ENCODE assay signal across 8 mouse cellular contexts in the genomic region with DNA sequence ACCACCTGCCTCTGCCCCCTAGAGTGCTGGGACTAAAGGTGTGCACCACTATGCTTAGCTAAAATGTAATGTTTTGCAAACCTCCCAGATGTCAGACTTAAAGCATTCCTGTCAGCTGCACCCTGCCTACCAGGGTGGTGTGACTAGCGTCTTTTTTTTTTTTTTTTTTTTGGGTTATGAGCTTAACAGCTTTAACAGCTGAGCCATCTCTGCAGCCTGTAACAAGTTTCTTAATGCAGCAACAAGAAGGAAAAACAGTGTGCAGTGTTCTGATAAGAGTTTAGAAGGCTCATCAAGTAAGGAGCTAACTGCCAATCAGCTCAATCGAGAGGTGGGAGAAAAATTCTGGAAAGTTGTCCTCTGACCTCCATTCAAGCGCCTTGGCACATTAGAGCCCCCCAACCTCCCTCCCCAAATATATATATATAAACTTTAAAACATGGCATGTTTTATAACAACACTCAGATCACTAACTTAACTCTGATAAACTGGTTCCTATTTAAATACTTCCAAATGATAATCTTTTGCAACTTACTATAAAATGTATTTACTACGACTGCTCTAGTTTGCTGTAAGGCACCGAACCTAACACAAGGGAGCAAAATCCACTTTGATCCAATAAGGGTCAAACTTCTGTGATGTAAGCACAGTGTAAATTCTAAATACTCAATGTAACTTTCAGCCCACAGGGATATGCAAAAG. TPM values are rescaled to one million over a fixed set of nuclear protein-coding genes. Genes with fewer than 3 reads are reported as not detected.
DNase-seq lines count a peak whose midpoint lies in the region; ATAC-seq and TF ChIP-seq lines count a peak whose summit lies in the region.

No protein-coding gene starts in this region.

- peaks cover 27% of the 10 kb centered on the region for H3K36me3 ChIP-seq in lung, embryonic 15.5 days
- H3K36me3 ChIP-seq in limb, embryonic 13.5 days, result peaks cover 27% of the 10 kb centered on the region
- H3K36me3 ChIP-seq in small intestine, adult 2 months (ENCODE audit: control insufficient read depth, insufficient read depth, low read length), result peaks cover 12% of the 10 kb centered on the region

- 40% methylated on average over 5 of the region's 5 CpGs for WGBS in lung, embryonic 15.5 days
- WGBS in limb, embryonic 13.5 days, result 52% methylated on average over 5 of the region's 5 CpGs
- WGBS in small intestine, adult 2 months, result 31% methylated on average over 5 of the region's 5 CpGs

- H3K27ac ChIP-seq in lung, embryonic 15.5 days, result no peak overlapping the region
- H3K27ac ChIP-seq in embryonic fibroblast, embryonic 13.5 days (ENCODE audit: insufficient read depth, low read length), result no peak overlapping the region
- H3K27ac ChIP-seq in limb, embryonic 13.5 days, result no peak overlapping the region
- peak overlapping the region; percentile 7; the same call in 1 of the 2 replicates for H3K27ac ChIP-seq in small intestine, adult 2 months (ENCODE audit: insufficient read depth, low read depth, low read length)

- H3K9me3 ChIP-seq in lung, embryonic 15.5 days, result no peaks in the 10 kb centered on the region
- H3K9me3 ChIP-seq in limb, embryonic 13.5 days, result no peaks in the 10 kb centered on the region

- TF ChIP-seq CTCF in embryonic fibroblast, embryonic 13.5 days (IDR thresholded peaks at IDR 0.05; ENCODE audit: borderline replicate concordance, insufficient read depth, low read length), result no peak
- TF ChIP-seq CTCF in small intestine, adult 2 months (IDR thresholded peaks at IDR 0.05; ENCODE audit: extremely low read depth, insufficient read length, insufficient replicate concordance, low read depth, low read length), result no peak

- H3K9ac ChIP-seq in lung, embryonic 15.5 days, result peak overlapping the region; percentile 99
- H3K9ac ChIP-seq in limb, embryonic 13.5 days, result peak overlapping the region; percentile 98

- ATAC-seq in lung, embryonic 15.5 days (ENCODE audit: borderline replicate concordance, extremely low read depth, low FRiP score, low TSS enrichment), result no peak
- ATAC-seq in limb, embryonic 13.5 days (ENCODE audit: low FRiP score, low read depth), result no peak

- H3K4me3 ChIP-seq in lung, embryonic 15.5 days, result peak overlapping the region; percentile 99
- H3K4me3 ChIP-seq in embryonic fibroblast, embryonic 13.5 days (ENCODE audit: insufficient read depth, low read length), result peak overlapping the region; percentile 95
- peak overlapping the region; percentile 96 for H3K4me3 ChIP-seq in limb, embryonic 13.5 days
- no peak overlapping the region; the same call in 1 of the 2 replicates for H3K4me3 ChIP-seq in small intestine, adult 2 months (ENCODE audit: low read depth, low read length)

- peak overlapping the region; percentile 75 for H3K4me2 ChIP-seq in lung, embryonic 15.5 days
- H3K4me2 ChIP-seq in limb, embryonic 13.5 days (replicated peaks), result peak overlapping the region; percentile 91

- TF ChIP-seq POLR2A in embryonic fibroblast, embryonic 13.5 days (IDR thresholded peaks at IDR 0.05; ENCODE audit: low read depth, low read length), result no peak
- no peak for TF ChIP-seq POLR2A in small intestine, adult 2 months (IDR thresholded peaks at IDR 0.05; ENCODE audit: low read depth, low read length)

- no peak for DNase-seq in lung, postnatal 14 days
- DNase-seq in urinary bladder, adult 2 months (ENCODE audit: low spot score), result no peak
- no peak for DNase-seq in thymus, postnatal 25 days
- DNase-seq in layer of hippocampus, adult 11-12 months (ENCODE audit: low spot score), result no peak

- peaks cover 47% of the 10 kb centered on the region for H3K4me1 ChIP-seq in lung, embryonic 15.5 days
- H3K4me1 ChIP-seq in embryonic fibroblast, embryonic 13.5 days (ENCODE audit: control insufficient read depth, insufficient read depth, low read length), result no peaks in the 10 kb centered on the region
- peaks cover 21% of the 10 kb centered on the region for H3K4me1 ChIP-seq in limb, embryonic 13.5 days
- peaks cover 21% of the 10 kb centered on the region for H3K4me1 ChIP-seq in small intestine, adult 2 months (ENCODE audit: control insufficient read depth, insufficient read depth, insufficient read length, low read length)

- no peaks in the 10 kb centered on the region for H3K27me3 ChIP-seq in lung, embryonic 15.5 days
- no peaks in the 10 kb centered on the region for H3K27me3 ChIP-seq in limb, embryonic 13.5 days
- no peaks in the 10 kb centered on the region for H3K27me3 ChIP-seq in small intestine, adult 2 months (ENCODE audit: control insufficient read depth, insufficient read depth, low read length)

RNA-seq across cellular contexts. Expression of a gene that starts 1.4 kb away (rescaled TPM):
- 65.7 and 68.1 TPM in 2 replicates for polyA plus RNA-seq in lung, embryonic 15.5 days (2015; fragmentation: Nextera tagmentation; extraction: Ambion mirVana)
- polyA plus RNA-seq in embryonic fibroblast, embryonic 13.5 days (2011; ENCODE audit: insufficient read length, low read depth, missing spikeins), result 65.9 and 83.6 TPM in 2 replicates
- polyA plus RNA-seq in limb, embryonic 13.5 days (2015; fragmentation: Nextera tagmentation; extraction: Ambion mirVana), result 53.9 and 68.1 TPM in 2 replicates
- 66.7 and 67.2 TPM in 2 replicates for polyA plus RNA-seq in small intestine, adult 2 months (2012; rRNA removed)
- polyA plus RNA-seq in urinary bladder, adult 2 months (2012; rRNA removed), result 67.1 and 71.5 TPM in 2 replicates
